In the genomic region with DNA sequence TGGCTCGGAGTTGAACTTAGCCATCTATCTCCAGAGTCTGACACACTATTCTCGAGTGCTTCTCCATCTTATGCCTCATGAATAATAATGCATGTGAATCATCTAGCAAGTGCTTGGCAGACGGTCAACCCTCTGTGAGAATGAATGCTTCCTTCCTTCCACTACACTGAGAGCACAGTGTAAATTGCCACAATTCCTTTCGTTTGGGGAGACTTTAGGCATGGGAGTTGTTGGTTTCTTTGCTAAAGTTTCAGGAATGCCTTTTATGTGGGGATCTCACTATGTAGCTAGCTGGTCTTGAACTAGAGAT, we compare ENCODE assay signal across 13 mouse cellular contexts. TPM values are rescaled to one million over a fixed set of nuclear protein-coding genes. Genes with fewer than 3 reads are reported as not detected.
DNase-seq lines count a peak whose midpoint lies in the region; ATAC-seq and TF ChIP-seq lines count a peak whose summit lies in the region.
"Had no signal": no experiment of that assay in that cellular context is flagged by ENCODE, and none has a peak within 500 bp of the region (broad histone marks: within the 10 kb centered on the region; RNA-seq: fewer than 3 reads in every experiment).

No protein-coding gene starts in this region.

- H3K27ac ChIP-seq in midbrain, postnatal 0 days (ENCODE audit: low read depth, low read length), result no peak overlapping the region
- H3K27ac ChIP-seq in midbrain, embryonic 16.5 days (ENCODE audit: low read length), result no peak overlapping the region
- no peak overlapping the region for H3K27ac ChIP-seq in liver, embryonic 12.5 days
- H3K27ac ChIP-seq: neural tube, embryonic 13.5 days had no signal

- no peaks in the 10 kb centered on the region for H3K4me1 ChIP-seq in midbrain, postnatal 0 days (ENCODE audit: insufficient read depth, low read length)
- peaks cover 4% of the 10 kb centered on the region for H3K4me1 ChIP-seq in midbrain, embryonic 16.5 days (ENCODE audit: control insufficient read depth, insufficient read depth, low read length)
- H3K4me1 ChIP-seq in liver, embryonic 12.5 days, result no peaks in the 10 kb centered on the region

- DNase-seq in cerebellum, adult 18-20 months, result peak; percentile 45 to 51
- peak; percentile 50 for DNase-seq in midbrain, postnatal 0 days (ENCODE audit: low spot score)
- DNase-seq in left cerebral cortex, postnatal 10 days (ENCODE audit: extremely low spot score in 1 of 2, low spot score in 2 of 2), result peak; percentile 49 to 77
- no peak for DNase-seq in adrenal gland, adult (ENCODE audit: inconsistent age in 2 of 2, low spot score in 1 of 2)
- DNase-seq in neural tube, embryonic 10.5 days (ENCODE audit: extremely low spot score, low spot score), result no peak
- DNase-seq: adrenal gland, adult 2 months had no signal

- H3K9ac ChIP-seq in midbrain, postnatal 0 days (replicated peaks; ENCODE audit: low read length, poor library complexity, severe bottlenecking), result no peak overlapping the region
- H3K9ac ChIP-seq in midbrain, embryonic 16.5 days (ENCODE audit: low read depth, low read length), result no peak overlapping the region
- H3K9ac ChIP-seq in liver, embryonic 12.5 days, result no peak overlapping the region
- H3K9ac ChIP-seq: neural tube, embryonic 13.5 days had no signal

- H3K9me3 ChIP-seq in midbrain, postnatal 0 days (ENCODE audit: low read length), result no peaks in the 10 kb centered on the region
- H3K9me3 ChIP-seq in midbrain, embryonic 16.5 days (replicated peaks; ENCODE audit: control insufficient read depth, low read length, poor library complexity, severe bottlenecking), result no peaks in the 10 kb centered on the region
- no peaks in the 10 kb centered on the region for H3K9me3 ChIP-seq in liver, embryonic 12.5 days (replicated peaks)
- H3K9me3 ChIP-seq: neural tube, embryonic 13.5 days had no signal

- no peak overlapping the region for H3K4me3 ChIP-seq in midbrain, postnatal 0 days (ENCODE audit: low read depth, low read length)
- H3K4me3 ChIP-seq in midbrain, embryonic 16.5 days (ENCODE audit: low read depth, low read length), result no peak overlapping the region
- H3K4me3 ChIP-seq in liver, embryonic 12.5 days, result no peak overlapping the region
- H3K4me3 ChIP-seq: neural tube, embryonic 13.5 days had no signal

- no peak overlapping the region for H3K4me2 ChIP-seq in midbrain, postnatal 0 days (ENCODE audit: low read depth, low read length, poor library complexity, severe bottlenecking)
- no peak overlapping the region for H3K4me2 ChIP-seq in midbrain, embryonic 16.5 days (ENCODE audit: low read length)
- no peak overlapping the region for H3K4me2 ChIP-seq in liver, embryonic 12.5 days
- H3K4me2 ChIP-seq: heart, embryonic 11.5 days; neural tube, embryonic 13.5 days had no signal

- ATAC-seq in cerebellum, adult (ENCODE audit: insufficient number of reproducible peaks, low FRiP score, low TSS enrichment), result no peak
- ATAC-seq in midbrain, postnatal 0 days (ENCODE audit: low FRiP score), result no peak
- ATAC-seq in midbrain, embryonic 16.5 days, result no peak
- ATAC-seq in liver, embryonic 12.5 days, result no peak

- H3K27me3 ChIP-seq in midbrain, postnatal 0 days (ENCODE audit: insufficient read depth, low read length), result no peaks in the 10 kb centered on the region
- H3K27me3 ChIP-seq in midbrain, embryonic 16.5 days (ENCODE audit: control insufficient read depth, insufficient read depth, low read depth, low read length), result no peaks in the 10 kb centered on the region
- no peaks in the 10 kb centered on the region for H3K27me3 ChIP-seq in liver, embryonic 12.5 days (replicated peaks)
- H3K27me3 ChIP-seq: neural tube, embryonic 13.5 days had no signal

- 58% methylated on average over 4 of the region's 4 CpGs for WGBS in midbrain, postnatal 0 days
- 63% methylated on average over 4 of the region's 4 CpGs for WGBS in midbrain, embryonic 16.5 days
- 60% methylated on average over 4 of the region's 4 CpGs for WGBS in liver, embryonic 12.5 days (ENCODE audit: insufficient replicate concordance)

- intact Hi-C loops in left cerebral cortex, postnatal 10 days (cut with DNase I), result no loop called here

- TF ChIP-seq CTCF in midbrain, postnatal 0 days (IDR thresholded peaks at IDR 0.05), result no peak

- no peaks in the 10 kb centered on the region for H3K36me3 ChIP-seq in midbrain, postnatal 0 days (ENCODE audit: insufficient read depth, low read length)
- H3K36me3 ChIP-seq in midbrain, embryonic 16.5 days (ENCODE audit: control insufficient read depth, insufficient read depth, low read length), result no peaks in the 10 kb centered on the region
- no peaks in the 10 kb centered on the region for H3K36me3 ChIP-seq in liver, embryonic 12.5 days
- H3K36me3 ChIP-seq: neural tube, embryonic 13.5 days had no signal

RNA-seq across cellular contexts. Expression of a gene that starts 32.9 kb away (rescaled TPM):
- total RNA-seq in midbrain, postnatal 0 days (2014; rRNA removed), result 56.6 and 62.6 TPM in 2 replicates
- polyA plus RNA-seq in midbrain, postnatal 0 days (2015; fragmentation: Nextera tagmentation; extraction: Ambion mirVana), result 33.0 and 37.4 TPM in 2 replicates
- 40.7 and 50.0 TPM in 2 replicates for polyA plus RNA-seq in midbrain, embryonic 16.5 days (2015; fragmentation: Nextera tagmentation; extraction: Ambion mirVana)
- total RNA-seq in left cerebral cortex, postnatal 10 days (2021), result 10 to 100 TPM; 44.2 to 46.2 TPM
- not detected in 2 replicates for polyA plus RNA-seq in liver, embryonic 12.5 days (2016; fragmentation: Nextera tagmentation; extraction: Ambion mirVana)
- total RNA-seq: adrenal gland, adult 2 months; MEL had no signal
- polyA plus RNA-seq: adrenal gland, adult 2 months; liver, embryonic 16.5 days had no signal

Comparison
In these comparisons a context has a peak if more than half of its experiments do, and no peak if none do; other contexts are left out.
1. DNase-seq: peak in cerebellum, adult 18-20 months (2 of 2), midbrain, postnatal 0 days (single experiment) and left cerebral cortex, postnatal 10 days (2 of 2); none in adrenal gland, adult (0 of 2) and neural tube, embryonic 10.5 days (single experiment).
2. RNA of a gene that starts 32.9 kb away (polyA plus RNA-seq): 40.7 to 50.0 TPM in midbrain, embryonic 16.5 days and 33.0 to 37.4 TPM in midbrain, postnatal 0 days; not detected in liver, embryonic 12.5 days; every median in the first group is over 10 times any median in the second.